Mouse (Mus musculus): Measurements from ENCODE around the gene Vcp. TPM values are rescaled to one million over a fixed set of nuclear protein-coding genes. Genes with fewer than 3 reads are reported as not detected.

Vcp gene
- polyA plus RNA-seq, 1 experiment from 2014 or later: 664 TPM

GRCm38 (mm10) chr4:43021341-43021740 is 21.0 kb upstream of the Vcp start:
- no peaks in the 10 kb centered on the region for H3K27me3 ChIP-seq (replicated peaks; ENCODE audit: low read depth, poor library complexity, severe bottlenecking)
- H3K36me3 ChIP-seq (replicated peaks): peaks cover 80% of the 10 kb centered on the region
- 69% methylated on average over 17 of the region's 17 CpGs for WGBS
- no peaks in the 10 kb centered on the region for H3K9me3 ChIP-seq
- DNase-seq (ENCODE audit: low spot score): no peak
- no peak overlapping the region for H3K4me3 ChIP-seq
- no peak overlapping the region for H3K27ac ChIP-seq (replicated peaks)
- peaks cover 10% of the 10 kb centered on the region for H3K4me1 ChIP-seq

- no peak overlapping the region for H3K27ac ChIP-seq (replicated peaks)
- 85% methylated on average over 16 of the region's 16 CpGs for WGBS
- H3K27me3 ChIP-seq (replicated peaks; ENCODE audit: low read depth, poor library complexity, severe bottlenecking): no peaks in the 10 kb centered on the region
- peaks cover 82% of the 10 kb centered on the region for H3K36me3 ChIP-seq (replicated peaks)
- H3K4me1 ChIP-seq: peaks cover 10% of the 10 kb centered on the region
- no peak overlapping the region for H3K4me3 ChIP-seq
- DNase-seq (ENCODE audit: low spot score): no peak
- no peaks in the 10 kb centered on the region for H3K9me3 ChIP-seq
These were observed 20.6 kb upstream of the Vcp start for GRCm38 (mm10) chr4:43020876-43021275.

GRCm38 (mm10) chr4:43019641-43020465 is 19.5 kb upstream of the Vcp start:
- H3K36me3 ChIP-seq (replicated peaks): peaks cover 83% of the 10 kb centered on the region
- H3K9me3 ChIP-seq: no peaks in the 10 kb centered on the region
- H3K27ac ChIP-seq (replicated peaks): no peak overlapping the region
- peaks cover 6% of the 10 kb centered on the region for H3K4me1 ChIP-seq
- H3K27me3 ChIP-seq (replicated peaks; ENCODE audit: low read depth, poor library complexity, severe bottlenecking): no peaks in the 10 kb centered on the region
- H3K4me3 ChIP-seq: no peak overlapping the region
- WGBS: 93% methylated on average over 23 of the region's 23 CpGs
- no peak for DNase-seq (ENCODE audit: low spot score)

GRCm38 (mm10) chr4:43019176-43019575 is 18.9 kb upstream of the Vcp start:
- 91% methylated on average over 10 of the region's 10 CpGs for WGBS
- Histone ChIP-seq H3K27me3 (replicated peaks; ENCODE audit: low read depth, poor library complexity, severe bottlenecking) (no peaks in the 10 kb centered on the region), H3K9me3 (no peaks in the 10 kb centered on the region), H3K27ac (replicated peaks) (no peak overlapping the region), H3K4me1 (no peaks in the 10 kb centered on the region), H3K36me3 (replicated peaks) (peaks cover 80% of the 10 kb centered on the region), H3K4me3 (no peak overlapping the region)
- no peak for DNase-seq (ENCODE audit: low spot score)

- DNase-seq (ENCODE audit: low spot score): no peak
- peaks cover 70% of the 10 kb centered on the region for H3K36me3 ChIP-seq (replicated peaks)
- no peaks in the 10 kb centered on the region for H3K27me3 ChIP-seq (replicated peaks; ENCODE audit: low read depth, poor library complexity, severe bottlenecking)
- H3K9me3 ChIP-seq: no peaks in the 10 kb centered on the region
- 95% methylated on average over 4 of the region's 4 CpGs for WGBS
- H3K4me1 ChIP-seq: no peaks in the 10 kb centered on the region
- H3K27ac ChIP-seq (replicated peaks): no peak overlapping the region
- H3K4me3 ChIP-seq: no peak overlapping the region
These were observed 17.8 kb upstream of the Vcp start for GRCm38 (mm10) chr4:43018156-43018555.

- Histone ChIP-seq H3K27ac (replicated peaks) (no peak overlapping the region), H3K9me3 (no peaks in the 10 kb centered on the region), H3K27me3 (replicated peaks; ENCODE audit: low read depth, poor library complexity, severe bottlenecking) (no peaks in the 10 kb centered on the region), H3K4me3 (no peak overlapping the region), H3K36me3 (replicated peaks) (peaks cover 13% of the 10 kb centered on the region), H3K4me1 (peaks cover 19% of the 10 kb centered on the region)
- DNase-seq (ENCODE audit: low spot score): no peak
- WGBS: 94% methylated on average over 1 of the region's 1 CpGs
These were observed 11.8 kb upstream of the Vcp start for GRCm38 (mm10) chr4:43012091-43012490.

GRCm38 (mm10) chr4:43010161-43011038 is 10.1 kb upstream of the Vcp start, which contains the start of gene Fancg:
Gene Fancg, minus strand, starts transcription at chr4:43010506.
- Histone ChIP-seq H3K9me3 (no peaks in the 10 kb centered on the region), H3K4me3 (peak within 1 kb of the TSS; percentile 80), H3K36me3 (replicated peaks) (peaks cover 18% of the 10 kb centered on the region), H3K4me1 (peaks cover 19% of the 10 kb centered on the region), H3K27me3 (replicated peaks; ENCODE audit: low read depth, poor library complexity, severe bottlenecking) (no peaks in the 10 kb centered on the region), H3K27ac (replicated peaks) (peak within 1 kb of the TSS; percentile 89)
- DNase-seq (ENCODE audit: low spot score): peak; percentile 90
- WGBS: 1% methylated on average over 37 of the region's 37 CpGs

- no peak overlapping the region for H3K4me3 ChIP-seq
- 65% methylated on average over 2 of the region's 2 CpGs for WGBS
- H3K36me3 ChIP-seq (replicated peaks): peaks cover 39% of the 10 kb centered on the region
- no peak overlapping the region for H3K27ac ChIP-seq (replicated peaks)
- no peaks in the 10 kb centered on the region for H3K27me3 ChIP-seq (replicated peaks; ENCODE audit: low read depth, poor library complexity, severe bottlenecking)
- H3K4me1 ChIP-seq: peaks cover 18% of the 10 kb centered on the region
- no peak for DNase-seq (ENCODE audit: low spot score)
- no peaks in the 10 kb centered on the region for H3K9me3 ChIP-seq
These were observed 5.5 kb upstream of the Vcp start for GRCm38 (mm10) chr4:43005765-43006164.

GRCm38 (mm10) chr4:43004951-43005350 is 4.6 kb upstream of the Vcp start:
- 92% methylated on average over 3 of the region's 3 CpGs for WGBS

GRCm38 (mm10) chr4:43002756-43003439 is 2.6 kb upstream of the Vcp start:
- H3K4me1 ChIP-seq: peaks cover 11% of the 10 kb centered on the region
- 81% methylated on average over 12 of the region's 12 CpGs for WGBS
- DNase-seq (ENCODE audit: low spot score): no peak
- peaks cover 46% of the 10 kb centered on the region for H3K36me3 ChIP-seq (replicated peaks)
- no peaks in the 10 kb centered on the region for H3K9me3 ChIP-seq
- H3K4me3 ChIP-seq: no peak overlapping the region
- no peaks in the 10 kb centered on the region for H3K27me3 ChIP-seq (replicated peaks; ENCODE audit: low read depth, poor library complexity, severe bottlenecking)
- no peak overlapping the region for H3K27ac ChIP-seq (replicated peaks)

More at GRCm38 (mm10) chr4:43004951-43005350, 4.6 kb upstream of the Vcp start:
- H3K4me1 ChIP-seq: peaks cover 15% of the 10 kb centered on the region
- no peak overlapping the region for H3K4me3 ChIP-seq
- H3K27ac ChIP-seq (replicated peaks): no peak overlapping the region
- peaks cover 39% of the 10 kb centered on the region for H3K36me3 ChIP-seq (replicated peaks)
- no peak for DNase-seq (ENCODE audit: low spot score)
- H3K27me3 ChIP-seq (replicated peaks; ENCODE audit: low read depth, poor library complexity, severe bottlenecking): no peaks in the 10 kb centered on the region
- no peaks in the 10 kb centered on the region for H3K9me3 ChIP-seq

- H3K27ac ChIP-seq (replicated peaks): peak overlapping the region; percentile 98
- H3K4me3 ChIP-seq: peak overlapping the region; percentile 94
- peaks cover 18% of the 10 kb centered on the region for H3K4me1 ChIP-seq
- H3K9me3 ChIP-seq: no peaks in the 10 kb centered on the region
- no peak for DNase-seq (ENCODE audit: low spot score)
- WGBS: 90% methylated on average over 2 of the region's 2 CpGs
- no peaks in the 10 kb centered on the region for H3K27me3 ChIP-seq (replicated peaks; ENCODE audit: low read depth, poor library complexity, severe bottlenecking)
- H3K36me3 ChIP-seq (replicated peaks): peaks cover 51% of the 10 kb centered on the region
These were observed 965 bp upstream of the Vcp start for GRCm38 (mm10) chr4:43001272-43001671.

GRCm38 (mm10) chr4:42999451-43000140 is 711 bp downstream of the Vcp start:
- Histone ChIP-seq H3K9me3 (no peaks in the 10 kb centered on the region), H3K27me3 (replicated peaks; ENCODE audit: low read depth, poor library complexity, severe bottlenecking) (no peaks in the 10 kb centered on the region), H3K4me3 (peak overlapping the region; percentile 94), H3K4me1 (peaks cover 18% of the 10 kb centered on the region), H3K27ac (replicated peaks) (peak overlapping the region; percentile 98), H3K36me3 (replicated peaks) (peaks cover 52% of the 10 kb centered on the region)
- WGBS: under 1% methylated on average over 51 of the region's 51 CpGs
- DNase-seq (ENCODE audit: low spot score): peak; percentile 86
